Mouse (Mus musculus) brain, embryonic 14.5 days (tissue): Measurements from ENCODE around the gene Mgrn1. TPM values are rescaled to one million over a fixed set of nuclear protein-coding genes. Genes with fewer than 3 reads are reported as not detected.

Experiments used
- DNase-seq: peaks from one replicate; pipeline ENCODE4 v3.0.0-alpha.2; 2011; ENCODE audit warnings: low read depth
- CTCF ChIP-seq: fragments of 200-500 bp; IDR thresholded peaks from 2 replicates; pipeline ENCODE4 v1.5.1; 2012; ENCODE audit warnings: inconsistent platforms, mild to moderate bottlenecking, moderate library complexity, borderline replicate concordance; ENCODE audit not compliant: insufficient read depth, insufficient read length; ENCODE audit errors: extremely low read depth
- POLR2A ChIP-seq: fragments of 200-500 bp; IDR thresholded peaks from 2 replicates; pipeline ENCODE4 v1.6.1; 2012; ENCODE audit warnings: mild to moderate bottlenecking, inconsistent platforms, borderline replicate concordance; ENCODE audit not compliant: poor library complexity, insufficient read depth, insufficient read length, severe bottlenecking; ENCODE audit errors: extremely low read depth
- polyA plus RNA-seq: library from polyadenylated mRNA; depleted of rRNA; stranded (reverse); fragments of >200 nt; gene quantifications from 2 replicates; pipeline ENCODE4 v1.2.3, GENCODE M21; 2012

Mgrn1 gene
- polyA plus RNA-seq, 1 experiment, result 169 TPM

- no peak for DNase-seq
- TF ChIP-seq POLR2A, result no peak
Observed at GRCm38 (mm10) chr16:4863742-4864141, 22.3 kb upstream of the Mgrn1 start.

DNA sequence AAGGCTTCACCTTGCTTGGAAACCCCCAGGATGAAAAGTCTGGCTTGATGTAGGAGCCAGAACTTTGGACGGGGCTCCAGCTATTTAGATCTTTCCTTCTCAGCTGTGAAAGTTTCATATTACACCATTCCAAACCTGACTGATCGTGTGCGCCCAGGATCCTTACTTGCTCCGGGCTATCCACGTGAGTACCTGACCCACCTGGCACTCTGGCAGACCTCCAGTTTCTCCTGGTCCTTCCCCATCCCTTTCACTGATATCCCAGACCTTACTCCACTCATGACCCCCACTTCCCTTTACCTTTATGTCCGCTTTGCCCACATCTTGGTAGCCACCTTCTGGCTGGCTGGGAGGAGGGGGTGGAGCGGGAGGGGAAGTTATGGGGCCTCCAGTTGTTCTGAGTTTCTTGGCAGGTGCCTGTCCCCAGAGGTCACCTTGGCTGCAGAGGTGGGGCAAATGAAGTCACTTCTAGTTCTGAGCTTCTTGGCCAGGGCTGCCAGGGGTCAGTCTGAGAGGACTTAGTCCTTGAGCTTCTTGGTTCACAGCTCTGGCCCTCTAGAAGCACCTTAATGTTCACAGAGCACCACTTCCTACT is 19.9 kb upstream of the Mgrn1 start:
- TF ChIP-seq CTCF (no peak), POLR2A (no peak)
- DNase-seq, result no peak

- TF ChIP-seq POLR2A (no peak), CTCF (no peak)
- no peak for DNase-seq
Observed at GRCm38 (mm10) chr16:4870490-4870889, 15.6 kb upstream of the Mgrn1 start.

- no peak for DNase-seq
- TF ChIP-seq CTCF (no peak), POLR2A (no peak)
Observed at GRCm38 (mm10) chr16:4871926-4872325, 14.1 kb upstream of the Mgrn1 start.

- no peak for DNase-seq
- TF ChIP-seq POLR2A, result no peak
- no peak for TF ChIP-seq CTCF
Observed at GRCm38 (mm10) chr16:4875198-4876032, 10.6 kb upstream of the Mgrn1 start.

GRCm38 (mm10) chr16:4876033-4876680 is 9.9 kb upstream of the Mgrn1 start:
- DNase-seq, result peak; percentile 64
- TF ChIP-seq POLR2A (no peak), CTCF (no peak)

DNA sequence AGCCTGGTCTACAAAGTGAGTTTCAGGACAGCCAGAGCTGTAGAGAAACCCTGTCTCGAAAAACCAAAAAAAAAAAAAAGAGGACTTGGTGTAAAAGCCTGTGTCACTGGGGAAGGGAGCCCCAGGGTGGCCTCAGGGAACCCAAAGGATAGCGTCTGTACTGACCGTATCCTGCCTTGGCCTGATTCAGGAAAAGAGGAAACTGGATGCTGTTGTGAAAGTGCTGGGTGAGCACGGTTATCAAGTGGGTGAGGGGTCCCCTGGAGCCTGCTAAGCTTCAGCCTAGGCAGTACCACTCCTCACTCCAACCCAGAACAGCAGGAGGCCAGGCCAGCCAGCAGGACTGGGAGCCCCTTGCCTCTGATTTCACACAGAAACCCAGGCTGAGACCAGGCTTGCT is 8.9 kb upstream of the Mgrn1 start:
- DNase-seq, result no peak
- TF ChIP-seq CTCF, result no peak
- no peak for TF ChIP-seq POLR2A

DNA sequence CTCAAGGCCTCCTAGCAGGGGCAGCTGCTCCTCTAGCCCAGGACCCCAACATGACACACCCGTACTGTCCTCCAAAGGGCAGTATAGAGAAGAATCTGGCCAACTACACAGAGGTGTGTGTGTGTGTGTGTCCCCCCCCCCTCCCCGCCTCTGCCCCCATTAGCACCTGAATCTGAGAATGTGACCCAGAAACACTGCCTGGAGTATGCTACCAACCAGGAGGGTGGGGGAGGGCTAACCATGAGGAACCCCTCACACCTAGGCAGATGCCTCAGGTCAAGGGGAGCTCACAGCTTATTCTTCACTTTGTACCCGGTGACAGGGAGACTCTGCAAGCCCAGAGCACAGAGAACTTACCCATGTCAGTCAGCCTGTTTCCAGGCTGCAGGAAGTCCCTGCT is 8.3 kb upstream of the Mgrn1 start:
- DNase-seq, result no peak
- TF ChIP-seq CTCF (no peak), POLR2A (no peak)

DNA sequence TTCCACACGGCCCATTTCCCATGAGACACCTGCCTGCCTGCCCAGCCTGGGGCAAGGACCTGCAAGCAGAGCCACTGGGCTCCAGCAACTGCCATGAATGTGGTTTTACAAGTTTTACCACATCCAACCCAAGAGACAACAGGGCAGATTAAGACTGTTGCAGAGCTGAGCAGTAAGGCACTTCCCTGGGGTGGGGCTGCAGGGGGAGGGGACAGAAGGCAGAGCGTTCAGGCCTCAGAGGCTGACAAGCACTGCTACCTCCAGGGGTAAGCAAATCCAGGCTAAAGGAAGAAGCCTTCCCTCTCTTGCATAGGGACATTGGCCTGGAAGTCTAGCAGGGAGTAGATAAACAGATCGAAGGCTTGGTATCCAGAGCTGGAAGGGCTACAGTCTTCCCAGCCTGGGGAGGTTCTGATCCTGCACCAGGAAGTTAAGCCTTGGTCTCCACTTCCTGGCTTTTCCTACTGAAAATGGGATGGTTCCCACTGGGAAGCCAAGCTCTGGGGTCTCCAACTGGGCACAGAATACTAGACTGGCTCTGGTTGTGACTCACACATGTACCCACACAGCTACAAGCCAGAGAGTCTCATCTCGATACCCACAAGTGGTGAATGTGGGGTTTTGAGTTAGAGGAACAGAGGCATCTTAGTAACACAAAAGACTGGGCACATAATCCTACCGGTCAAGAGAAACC is 7.7 kb upstream of the Mgrn1 start:
- TF ChIP-seq CTCF, result no peak
- TF ChIP-seq POLR2A, result no peak
- DNase-seq, result no peak

- TF ChIP-seq POLR2A (no peak), CTCF (no peak)
- peak; percentile 65 for DNase-seq
Observed at GRCm38 (mm10) chr16:4879101-4879707, 6.8 kb upstream of the Mgrn1 start.

DNA sequence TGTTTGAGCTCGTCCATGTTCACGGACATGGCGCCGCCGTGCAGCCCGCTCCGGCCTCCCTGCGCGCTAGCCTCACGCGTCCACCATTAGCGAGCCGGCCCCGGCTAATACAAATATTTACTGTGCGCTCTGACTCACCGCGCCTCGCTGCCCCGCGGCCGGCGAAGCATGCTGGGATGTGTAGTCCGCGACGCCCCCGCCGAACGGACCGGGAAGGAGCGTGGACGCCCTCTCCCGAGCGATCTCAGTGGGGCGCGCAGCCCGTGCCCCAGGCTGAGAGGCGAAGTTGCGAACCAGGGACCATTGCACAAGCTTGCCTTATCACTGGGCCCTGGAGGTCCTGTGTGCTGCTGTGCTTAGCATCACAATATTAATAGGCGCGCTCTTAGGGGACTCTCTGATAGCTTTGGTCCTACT is 6.3 kb upstream of the Mgrn1 start:
- TF ChIP-seq POLR2A (peak; percentile 89), CTCF (no peak)
- peak; percentile 94 for DNase-seq

DNA sequence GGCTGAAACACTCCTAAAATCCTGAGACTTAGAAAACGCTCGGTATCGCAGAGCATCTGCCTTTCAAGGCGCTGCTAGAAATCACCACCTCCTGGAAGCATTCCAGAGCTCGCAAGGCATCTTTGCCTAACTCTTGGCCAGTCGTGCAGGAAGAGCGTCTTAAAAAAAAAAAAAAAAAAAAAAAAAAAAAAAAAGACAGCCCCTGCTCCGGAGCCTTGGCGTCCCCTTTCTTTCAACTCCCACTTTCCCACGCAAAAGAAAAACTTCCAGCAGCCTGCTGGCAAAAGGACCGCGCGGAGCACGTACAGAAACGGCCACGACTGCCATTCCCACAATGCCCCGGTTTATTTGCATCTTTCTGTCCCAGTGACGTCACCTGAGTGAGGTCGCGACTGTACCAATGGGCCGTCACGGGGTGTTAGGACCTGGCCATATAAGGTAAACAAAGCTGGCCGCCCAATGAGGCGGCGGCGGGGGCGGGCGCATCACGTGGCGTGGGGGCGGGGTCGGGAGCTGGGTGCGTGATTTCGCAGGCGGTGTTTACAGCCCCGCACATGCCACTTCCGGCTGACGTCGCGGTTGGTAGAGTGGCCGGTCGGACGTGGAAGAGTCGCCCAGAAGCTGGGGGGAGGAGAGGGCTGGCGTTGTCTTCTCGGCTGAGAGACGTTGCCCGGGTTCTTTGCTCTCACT is 5.8 kb upstream of the Mgrn1 start, which contains the start of gene Ubald1:
Ubald1 (minus strand) TSS at position 180 of the 690 bp plus-strand sequence.
- peak; percentile 100 for DNase-seq
- TF ChIP-seq CTCF (no peak), POLR2A (peak; percentile 89; the same call in 1 of the 2 replicates)
